Mouse (Mus musculus) gastrocnemius, adult 2 months (tissue): ENCODE measurements around the gene Vstm2b. TPM values are rescaled to one million over a fixed set of nuclear protein-coding genes. Genes with fewer than 3 reads are reported as not detected.
A peak's percentile ranks its signal among the peaks of the same experiment; 100 is the strongest.

Experiments used
- DNase-seq: peaks from one replicate; pipeline ENCODE4 v3.0.0; 2022
- H3K27ac ChIP-seq: fragments of 200-600 bp; 2 replicates; pipeline ENCODE4 v1.8.1; 2022; ENCODE audit warnings: mild to moderate bottlenecking
- H3K4me3 ChIP-seq: fragments of 200-600 bp; 2 replicates; pipeline ENCODE4 v1.8.1; 2022; ENCODE audit warnings: mild to moderate bottlenecking, moderate library complexity
- CTCF ChIP-seq: fragments of 200-600 bp; IDR thresholded peaks from 2 replicates; pipeline ENCODE4 v1.8.1; 2022; ENCODE audit warnings: antibody characterized with exemption, mild to moderate bottlenecking, moderate library complexity
- intact Hi-C: fragments of 180-260 bp; cut with DNase I; formaldehyde crosslinking; loops from one replicate; pipeline ENCODE4 v1.15.1; 2025
- long read RNA-seq, 2 experiments: library from polyadenylated mRNA; stranded (forward); transcript quantifications; one replicate each; pipeline ENCODE4 v2.0.0; 2021
- total RNA-seq, 2 experiments: library from RNA; stranded (reverse); gene quantifications; 2 replicates each; pipeline ENCODE4 v1.2.3; 2021

Gene Vstm2b
- total RNA-seq, result under 1 TPM; 0.18 to 0.31 TPM
- long read RNA-seq, experiment 1, partial matches to known transcripts, result 0 of 1 reads
- long read RNA-seq, experiment 1, other reads (novel, unspliced or antisense), result 1 of 1 reads
- long read RNA-seq, experiment 2, result 0 reads

GRCm38 (mm10) chr7:40898096-40898710 is at the start of gene Vstm2b:
Vstm2b (plus strand) TSS chr7:40898328.
- DNase-seq, result no peak
- TF ChIP-seq CTCF, result no peak
- Histone ChIP-seq H3K4me3 (peak within 1 kb of the TSS; percentile 67), H3K27ac (no peak within 1 kb of the TSS)
- intact Hi-C loops, result no loop called here

DNA sequence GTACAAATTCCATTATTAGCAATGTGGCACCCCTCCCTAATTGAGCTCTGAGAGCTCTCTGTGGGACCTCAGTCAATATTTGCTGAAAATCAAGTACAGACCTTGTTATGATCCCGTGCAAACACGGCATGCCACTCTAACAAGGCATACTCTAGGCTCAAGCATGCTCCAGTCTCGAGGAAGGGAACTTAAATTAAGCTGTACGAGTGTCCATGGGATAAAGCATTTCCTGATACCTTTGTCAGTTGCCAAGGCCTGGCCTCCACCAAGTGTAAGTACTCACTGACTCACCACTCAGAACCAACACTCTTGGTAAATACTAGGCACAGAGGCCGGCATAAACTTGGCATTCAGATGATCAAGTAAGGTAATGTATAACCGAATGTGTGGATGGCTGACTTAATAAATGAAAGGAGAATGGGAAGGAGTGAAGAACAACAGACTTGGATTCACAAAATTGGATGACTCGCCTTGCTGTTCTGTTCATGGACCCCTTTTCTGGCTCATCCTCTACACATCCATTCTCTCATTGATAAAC is 42.0 kb upstream of the Vstm2b start:
- no peak for DNase-seq
- Histone ChIP-seq H3K27ac (no peak overlapping the region), H3K4me3 (no peak overlapping the region)
- intact Hi-C loops, result no loop called here
- no peak for TF ChIP-seq CTCF

DNA sequence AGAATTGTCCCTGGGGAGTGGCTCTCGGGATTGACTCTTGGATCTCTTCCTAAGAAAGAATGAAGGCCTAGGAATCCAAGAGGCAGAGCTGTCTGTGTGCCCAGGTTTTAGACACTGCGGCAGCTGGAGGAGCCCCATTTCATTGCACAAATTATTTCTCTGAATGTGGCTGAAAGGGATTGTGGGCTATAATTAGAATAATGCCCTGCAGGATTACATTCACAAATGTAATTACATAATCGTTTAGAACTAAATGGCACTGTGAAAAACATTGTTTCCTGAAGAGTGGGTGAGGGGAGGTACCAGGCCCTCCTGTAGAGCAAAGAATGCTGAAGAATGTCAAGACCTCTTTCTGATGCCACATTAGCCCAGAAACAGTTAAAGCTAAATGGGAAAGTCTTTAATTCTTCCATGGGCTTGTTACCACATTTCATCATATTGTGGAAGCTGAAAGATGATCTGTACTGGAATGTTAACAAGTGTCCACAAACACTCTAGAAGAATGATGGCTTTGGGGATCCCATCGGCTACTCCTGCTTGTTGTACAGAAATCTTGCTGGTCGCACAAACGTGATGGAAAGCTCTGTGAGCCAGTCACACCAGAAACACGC is 24.6 kb upstream of the Vstm2b start:
- DNase-seq, result no peak
- TF ChIP-seq CTCF, result no peak
- intact Hi-C loops, result no loop called here

DNA sequence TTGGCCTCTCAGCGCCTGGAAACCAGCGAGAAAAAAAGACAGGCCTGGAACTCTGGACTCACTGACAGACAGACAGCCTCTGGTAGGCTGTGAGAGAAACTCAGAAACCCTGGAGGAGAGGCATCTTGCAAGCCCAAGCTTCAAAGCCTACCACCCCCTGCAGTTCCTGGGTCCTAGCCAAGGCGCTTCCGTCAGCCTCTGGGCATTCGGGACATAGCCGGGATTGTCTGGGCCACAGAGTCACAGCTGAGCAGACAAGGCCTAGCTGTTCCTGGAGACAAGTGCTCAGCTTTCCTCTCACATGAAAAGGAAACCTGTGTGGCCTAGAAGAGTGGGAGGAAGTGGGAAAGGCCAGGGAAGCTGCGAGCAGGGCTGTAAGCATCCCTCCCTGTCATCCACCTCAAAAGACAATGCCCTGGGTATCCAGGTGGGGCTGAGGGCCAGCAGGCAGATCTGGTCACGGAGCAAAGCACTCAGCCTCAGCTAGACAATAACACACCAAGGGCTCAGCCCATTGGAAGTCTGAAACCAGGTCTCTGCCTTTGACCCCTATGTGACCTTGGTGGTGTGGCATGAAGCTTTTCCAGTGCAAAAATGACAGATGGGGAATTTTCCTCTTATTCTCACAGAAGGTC is 13.2 kb upstream of the Vstm2b start:
- DNase-seq, result no peak
- intact Hi-C loops, result no loop called here

More for the DNA sequence above, 24.6 kb upstream of the Vstm2b start:
- no peak overlapping the region for H3K4me3 ChIP-seq
- no peak overlapping the region for H3K27ac ChIP-seq

GRCm38 (mm10) chr7:40888358-40888757 is 9.8 kb upstream of the Vstm2b start:
- no peak overlapping the region for H3K27ac ChIP-seq
- TF ChIP-seq CTCF, result no peak
- DNase-seq, result no peak
- intact Hi-C loops, result no loop called here
- no peak overlapping the region for H3K4me3 ChIP-seq

More for the DNA sequence above, 13.2 kb upstream of the Vstm2b start:
- Histone ChIP-seq H3K27ac (no peak overlapping the region), H3K4me3 (no peak overlapping the region)
- TF ChIP-seq CTCF, result no peak

DNA sequence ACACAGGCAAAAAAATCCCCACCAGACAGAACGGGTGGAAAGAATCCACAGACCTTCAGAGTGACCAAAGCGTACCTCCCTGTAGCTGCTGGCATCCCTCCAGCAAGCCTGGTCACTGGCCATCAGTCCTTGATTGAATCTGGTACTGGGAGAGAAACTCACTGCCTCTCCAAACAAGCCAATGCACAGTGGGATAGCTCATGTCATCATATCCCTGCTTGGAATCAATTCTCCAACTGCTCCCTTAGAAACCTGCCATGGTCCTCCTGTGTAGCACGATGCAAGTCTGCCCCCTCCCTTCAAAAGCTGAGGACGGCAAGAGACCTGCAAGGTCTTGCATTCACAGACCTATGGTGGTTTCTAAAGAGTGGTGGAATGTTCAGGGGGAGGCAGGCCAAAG is 1.2 kb upstream of the Vstm2b start:
- DNase-seq, result no peak
- Histone ChIP-seq H3K27ac (no peak overlapping the region), H3K4me3 (no peak overlapping the region)
- intact Hi-C loops, result no loop called here
- TF ChIP-seq CTCF, result no peak

DNA sequence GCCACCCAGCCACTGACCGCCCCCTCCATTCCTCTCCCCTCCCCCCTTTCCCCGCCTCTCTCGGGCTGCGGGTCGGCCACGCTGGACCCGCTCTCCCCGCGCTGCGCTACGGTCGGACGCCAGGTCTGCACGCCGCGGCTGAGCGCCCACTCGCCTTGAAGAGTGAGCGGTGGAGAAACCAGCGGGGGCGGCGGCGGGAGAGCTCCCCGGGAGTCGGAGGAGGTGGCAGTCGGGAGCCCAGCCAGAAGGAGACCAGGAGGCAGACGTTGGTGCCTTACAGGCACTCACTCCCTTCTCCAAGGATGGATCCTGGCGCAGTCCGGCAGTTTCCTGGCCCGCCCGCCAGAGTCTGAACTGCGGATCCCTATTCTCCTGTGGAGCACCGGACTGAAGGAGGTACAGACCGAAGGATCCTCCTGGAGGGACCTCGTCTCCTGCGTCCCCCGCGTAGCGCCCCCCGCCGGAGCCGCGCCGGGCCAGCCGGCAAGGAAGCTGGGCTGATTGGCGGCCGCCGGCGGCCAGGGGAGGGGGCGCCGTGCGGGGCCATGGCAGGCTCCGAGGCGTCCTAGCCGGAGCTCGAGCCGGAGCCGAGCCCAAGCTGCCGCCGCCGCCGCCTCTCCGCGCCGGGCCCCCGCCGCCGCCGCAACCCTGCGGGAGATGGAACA is 715 bp downstream of the Vstm2b start:
- Histone ChIP-seq H3K4me3 (peak overlapping the region; percentile 67), H3K27ac (no peak overlapping the region)
- TF ChIP-seq CTCF, result no peak
- intact Hi-C loops, result no loop called here
- DNase-seq, result no peak

- intact Hi-C loops, result no loop called here
- TF ChIP-seq CTCF, result no peak
- H3K4me3 ChIP-seq, result peak overlapping the region; percentile 67
- no peak for DNase-seq
- no peak overlapping the region for H3K27ac ChIP-seq
Measured at GRCm38 (mm10) chr7:40899376-40900265, 1.5 kb downstream of the Vstm2b start.

DNA sequence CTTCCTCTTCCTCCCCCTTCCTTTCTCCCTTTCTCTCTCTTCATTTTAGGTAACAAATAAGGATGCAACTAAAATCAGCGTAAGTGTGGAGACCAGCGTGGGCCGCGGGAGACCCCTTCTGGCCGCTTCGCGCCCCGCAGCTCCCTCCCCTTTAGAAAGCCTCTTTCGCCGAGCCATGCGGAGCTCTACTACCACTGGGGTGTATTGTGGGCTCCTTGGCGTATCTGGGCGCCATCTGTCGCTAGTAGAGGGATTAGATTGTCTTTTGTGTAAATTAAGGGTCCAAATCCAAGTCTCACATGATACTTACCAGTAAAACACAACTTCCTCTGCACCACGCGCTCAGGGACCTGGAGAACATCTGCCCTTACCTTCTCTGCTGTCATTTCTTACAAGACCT is 3.1 kb downstream of the Vstm2b start:
- Histone ChIP-seq H3K4me3 (no peak overlapping the region), H3K27ac (no peak overlapping the region)
- intact Hi-C loops, result no loop called here
- peak; percentile 62 for DNase-seq
- TF ChIP-seq CTCF, result peak; percentile 75

DNA sequence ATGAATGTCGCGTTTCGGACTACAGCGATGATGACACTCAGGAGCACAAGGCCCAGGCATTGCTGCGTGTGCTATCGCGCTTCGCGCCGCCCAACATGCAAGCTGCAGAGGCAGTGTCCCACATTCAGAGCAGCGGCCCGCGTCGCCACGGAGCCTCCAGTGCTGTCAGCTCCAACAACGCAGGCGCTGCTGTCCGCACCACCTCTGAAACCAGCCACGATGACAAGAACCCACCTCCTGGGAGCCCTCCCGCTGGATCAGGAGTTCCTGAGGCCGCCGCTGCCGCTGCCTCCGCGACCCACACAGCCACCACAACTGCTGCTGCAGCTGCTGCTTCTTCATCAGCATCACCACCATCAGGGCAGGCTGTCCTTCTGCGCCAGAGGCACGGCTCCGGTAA is 4.4 kb downstream of the Vstm2b start:
- intact Hi-C loops, result no loop called here

GRCm38 (mm10) chr7:40906484-40906883 is 8.4 kb downstream of the Vstm2b start:
- TF ChIP-seq CTCF, result no peak
- no peak overlapping the region for H3K4me3 ChIP-seq
- H3K27ac ChIP-seq, result no peak overlapping the region
- intact Hi-C loops, result loop anchor here (1.0 kb wide), 1 partner anchor 24 kb away; no protein-coding TSS in a partner anchor
- DNase-seq, result peak; percentile 55

More for the DNA sequence above, 4.4 kb downstream of the Vstm2b start:
- H3K27ac ChIP-seq, result no peak overlapping the region
- no peak for TF ChIP-seq CTCF
- DNase-seq, result no peak
- no peak overlapping the region for H3K4me3 ChIP-seq

- intact Hi-C loops, result no loop called here
- Histone ChIP-seq H3K4me3 (no peak overlapping the region), H3K27ac (no peak overlapping the region)
- TF ChIP-seq CTCF, result no peak
- DNase-seq, result no peak
Measured at GRCm38 (mm10) chr7:40916761-40917160, 18.6 kb downstream of the Vstm2b start.
